Mouse (Mus musculus) hindbrain, embryonic 11.5 days (tissue): ENCODE data around the gene Spag9. TPM values are rescaled to one million over a fixed set of nuclear protein-coding genes. Genes with fewer than 3 reads are reported as not detected.
A peak's percentile ranks its signal among the peaks of the same experiment; 100 is the strongest.

Experiments
- ATAC-seq: fragments of 200-750 bp; cut with Nextera tagmentation; 2 replicates; pipeline ENCODE4 v1.8.0; 2017; ENCODE audit warnings: mild to moderate bottlenecking, moderate TSS enrichment, moderate library complexity; ENCODE audit not compliant: low FRiP score
- DNase-seq: peaks from one replicate; pipeline ENCODE4 v3.0.0-alpha.2; 2015; ENCODE audit warnings: low spot score
- H3K27ac ChIP-seq: fragments of 300-500 bp; sonication (generic); 2 replicates; pipeline ENCODE4 v1.5.1; 2014; ENCODE audit warnings: mild to moderate bottlenecking, low read depth, low read length
- H3K27me3 ChIP-seq: fragments of 300-500 bp; sonication (generic); 2 replicates; pipeline ENCODE4 v1.6.1; 2014; ENCODE audit warnings: mild to moderate bottlenecking, low read length, moderate library complexity, mixed read lengths; ENCODE audit not compliant: control insufficient read depth, insufficient read depth
- H3K36me3 ChIP-seq: fragments of 300-500 bp; sonication (generic); 2 replicates; pipeline ENCODE4 v1.6.1; 2014; ENCODE audit warnings: mild to moderate bottlenecking, low read length, moderate library complexity, mixed read lengths; ENCODE audit not compliant: control insufficient read depth, insufficient read depth
- H3K4me1 ChIP-seq: fragments of 300-500 bp; sonication (generic); replicated peaks from 2 replicates; pipeline ENCODE4 v1.6.1; 2014; ENCODE audit warnings: low read length, mixed read lengths; ENCODE audit not compliant: control insufficient read depth, insufficient read depth
- H3K4me2 ChIP-seq: fragments of 300-500 bp; sonication (generic); replicated peaks from 2 replicates; pipeline ENCODE4 v1.6.1; 2014; ENCODE audit warnings: mild to moderate bottlenecking, low read depth, low read length
- H3K4me3 ChIP-seq: fragments of 300-500 bp; sonication (generic); 2 replicates; pipeline ENCODE4 v1.5.1; 2014; ENCODE audit warnings: low read depth, low read length
- H3K9ac ChIP-seq: fragments of 300-500 bp; sonication (generic); 2 replicates; pipeline ENCODE4 v1.6.1; 2014; ENCODE audit warnings: low read depth, low read length
- H3K9me3 ChIP-seq: fragments of 300-500 bp; sonication (generic); 2 replicates; pipeline ENCODE4 v1.6.1; 2016; ENCODE audit warnings: low read length; ENCODE audit not compliant: control insufficient read depth
- WGBS: fragments of 180-500 bp; shearing (Covaris S2); extraction: QIAGEN DNeasy Blood & Tissue Kit; methylation state at CpG from one replicate; pipeline ENCODE4 v1.1.7; 2014; 5-methylcytosine and 5-hydroxymethylcytosine counted together
- polyA plus RNA-seq: library from polyadenylated mRNA; unstranded; fragments of >200 nt; fragmentation: Nextera tagmentation; extraction: Ambion mirVana; gene quantifications from 2 replicates; pipeline ENCODE4 v1.2.1, GENCODE M21; 2014

Spag9 gene
- polyA plus RNA-seq, 1 experiment from 2014 or later, result 107 TPM

DNA sequence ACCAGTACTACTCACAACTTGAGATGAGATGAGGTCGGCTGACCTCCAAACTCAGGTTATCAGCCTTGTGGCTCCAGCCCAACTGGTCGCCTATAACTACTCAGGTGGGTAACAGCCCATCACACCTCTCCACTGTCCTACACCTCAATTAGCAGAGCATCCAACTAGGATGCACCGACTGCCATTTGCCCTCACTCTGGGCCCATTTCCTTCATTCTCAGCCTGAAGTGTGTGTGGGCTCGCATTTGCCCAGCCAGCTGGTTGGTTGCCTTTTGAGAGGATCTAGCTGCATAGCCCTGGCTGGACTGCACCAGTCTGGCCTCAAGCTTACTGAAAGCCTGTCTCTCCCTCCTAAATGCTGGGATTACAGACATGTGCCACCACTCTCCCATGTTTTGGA lies 38.1 kb upstream of the Spag9 start:
- H3K9me3 ChIP-seq, result no peaks in the 10 kb centered on the region
- WGBS, result 77% methylated on average over 4 of the region's 4 CpGs
- no peaks in the 10 kb centered on the region for H3K27me3 ChIP-seq
- H3K4me1 ChIP-seq, result peaks cover 3% of the 10 kb centered on the region; the same call in 1 of the 2 replicates
- ATAC-seq (no peak), DNase-seq (no peak)
- H3K27ac ChIP-seq, result no peak overlapping the region
- H3K4me3 ChIP-seq, result no peak overlapping the region
- H3K36me3 ChIP-seq, result peaks cover 9% of the 10 kb centered on the region
- H3K9ac ChIP-seq, result no peak overlapping the region
- no peak overlapping the region for H3K4me2 ChIP-seq

DNA sequence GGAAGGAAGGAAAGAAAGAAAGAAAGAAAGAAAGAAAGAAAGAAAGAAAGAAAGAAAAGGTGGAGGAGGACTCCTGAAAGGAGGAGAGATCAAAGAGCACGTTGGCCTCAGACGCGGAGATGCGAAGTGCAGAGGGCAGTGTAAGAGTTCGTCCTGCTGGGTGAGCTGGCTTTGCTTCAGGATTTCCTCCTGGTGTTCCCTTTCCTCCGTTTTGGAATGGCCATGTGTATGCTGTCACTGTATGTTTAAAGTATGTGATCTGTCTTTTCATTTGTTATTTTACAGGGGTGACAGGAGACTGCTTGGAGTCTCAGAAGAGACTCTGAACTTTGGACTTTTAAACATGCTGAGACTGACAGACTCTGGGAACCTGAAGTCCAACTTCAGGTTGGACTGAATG lies 34.4 kb upstream of the Spag9 start:
- H3K27me3 ChIP-seq, result no peaks in the 10 kb centered on the region
- no peaks in the 10 kb centered on the region for H3K4me1 ChIP-seq
- no peak overlapping the region for H3K4me2 ChIP-seq
- ATAC-seq, result no peak
- no peak overlapping the region for H3K9ac ChIP-seq
- WGBS, result 92% methylated on average over 6 of the region's 6 CpGs
- H3K4me3 ChIP-seq, result no peak overlapping the region
- no peak overlapping the region for H3K27ac ChIP-seq
- no peak for DNase-seq
- H3K36me3 ChIP-seq, result peaks cover 22% of the 10 kb centered on the region
- H3K9me3 ChIP-seq, result no peaks in the 10 kb centered on the region

DNA sequence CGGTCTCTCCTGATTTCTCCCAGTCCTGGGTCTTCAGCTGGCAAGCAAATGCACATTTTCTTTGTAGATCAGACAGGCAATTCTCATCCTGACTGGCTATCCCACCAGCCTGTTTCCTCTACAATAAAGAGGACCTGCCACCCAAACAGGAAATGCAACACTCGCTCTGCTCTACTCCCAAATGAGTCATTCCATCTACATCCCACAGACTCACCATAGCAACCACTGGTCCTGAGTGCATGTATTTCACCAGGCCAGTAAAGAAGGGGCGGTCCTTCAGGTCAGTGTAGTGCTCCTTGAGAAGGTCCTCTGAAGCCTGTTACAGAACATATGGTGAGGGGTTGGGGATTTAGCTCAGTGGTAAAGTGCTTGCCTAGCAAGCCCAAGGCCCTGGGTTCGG lies 32.9 kb upstream of the Spag9 start:
- no peak for ATAC-seq

DNA sequence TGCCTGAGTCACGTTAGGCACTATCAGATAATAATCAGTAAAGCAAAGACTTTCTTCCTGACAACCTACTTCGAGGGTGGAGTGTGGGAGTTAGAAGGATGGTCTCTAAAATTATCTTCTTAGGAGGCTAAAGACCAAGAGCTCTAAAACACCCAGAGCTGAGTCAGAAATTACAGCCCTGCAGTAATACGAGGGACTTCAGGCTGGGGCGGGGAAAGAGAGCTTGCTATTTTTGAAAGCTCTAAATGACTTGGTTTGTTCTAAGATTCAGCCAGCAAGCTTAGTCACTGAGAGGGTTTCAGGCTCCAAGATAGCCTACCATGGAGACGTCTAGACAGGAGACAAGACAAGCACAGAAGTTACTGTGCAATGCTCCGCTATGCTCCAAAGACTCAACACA lies 30.5 kb upstream of the Spag9 start:
- Histone ChIP-seq H3K4me1 (no peaks in the 10 kb centered on the region), H3K27ac (no peak overlapping the region), H3K4me3 (no peak overlapping the region), H3K9ac (no peak overlapping the region), H3K9me3 (no peaks in the 10 kb centered on the region), H3K4me2 (no peak overlapping the region), H3K27me3 (no peaks in the 10 kb centered on the region), H3K36me3 (peaks cover 21% of the 10 kb centered on the region)
- no peak for DNase-seq
- ATAC-seq, result no peak
- 93% methylated on average over 6 of the region's 6 CpGs for WGBS

More for the DNA sequence above, 32.9 kb upstream of the Spag9 start:
- Histone ChIP-seq H3K27ac (no peak overlapping the region), H3K9ac (no peak overlapping the region), H3K9me3 (no peaks in the 10 kb centered on the region), H3K36me3 (peaks cover 22% of the 10 kb centered on the region), H3K4me3 (no peak overlapping the region), H3K27me3 (no peaks in the 10 kb centered on the region), H3K4me2 (no peak overlapping the region), H3K4me1 (no peaks in the 10 kb centered on the region)
- DNase-seq, result no peak
- 86% methylated on average over 4 of the region's 4 CpGs for WGBS

DNA sequence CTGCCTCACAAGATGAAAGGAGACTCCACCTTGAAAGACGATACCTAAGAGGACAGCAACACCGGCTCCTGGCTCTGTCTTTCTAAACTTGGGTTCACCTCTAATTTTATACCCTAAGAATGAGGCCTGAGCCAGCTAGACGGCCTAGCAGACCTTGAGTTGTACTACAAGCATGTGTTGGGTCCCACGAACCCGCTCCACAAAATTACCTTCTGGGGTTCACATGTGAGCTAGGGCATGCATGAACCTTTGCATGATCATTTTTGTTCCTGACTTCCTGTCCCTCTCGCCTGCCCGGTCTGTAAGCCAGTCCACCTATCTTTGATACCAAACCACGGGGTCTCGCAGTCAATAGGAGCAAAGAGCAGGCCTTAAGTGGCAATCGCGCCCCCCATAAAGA lies 28.5 kb upstream of the Spag9 start:
- DNase-seq, result peak; percentile 39

DNA sequence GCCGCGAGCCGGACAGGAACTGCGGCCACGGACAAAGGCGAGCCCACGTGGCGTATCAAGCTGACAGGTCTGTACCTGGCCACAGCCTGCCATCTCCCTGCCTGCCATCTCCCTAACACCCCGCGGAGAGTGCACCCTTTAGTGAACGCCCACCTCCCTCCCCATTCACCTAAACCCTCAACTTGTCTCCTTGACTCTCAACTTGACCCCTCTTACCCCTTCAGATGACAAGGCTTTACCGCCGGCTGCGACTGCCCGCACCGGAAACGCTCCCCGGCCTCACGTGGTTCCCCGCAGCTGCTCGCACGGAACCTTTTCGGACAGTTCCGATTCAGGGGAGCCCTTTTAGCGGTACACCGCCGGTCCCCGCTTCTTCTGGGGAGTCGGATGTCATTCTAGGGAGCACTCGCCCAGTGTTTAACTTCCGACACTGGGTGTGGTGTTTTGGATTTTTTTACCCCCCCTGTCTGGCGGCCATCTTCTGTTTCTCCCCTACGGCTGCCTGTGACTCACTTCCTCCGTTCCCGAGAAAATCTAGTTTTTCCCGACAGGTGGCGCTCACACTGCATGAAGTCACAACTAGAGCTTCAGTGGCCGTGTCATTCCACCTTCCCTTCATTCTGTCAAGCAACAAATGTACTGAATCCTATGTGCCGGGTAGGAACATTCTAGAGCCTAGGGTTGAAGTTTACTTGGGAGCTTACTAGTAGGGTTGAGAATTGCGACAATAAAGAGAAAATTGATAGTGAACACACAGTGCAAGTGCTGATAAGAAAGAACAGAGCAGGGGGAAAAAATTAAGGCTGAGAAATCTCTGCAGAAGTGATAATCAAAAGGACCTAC lies 27.7 kb upstream of the Spag9 start, which contains the start of the genes Gm20390 and Nme1:
Gene Gm20390 (minus strand): TSS at position 289 of the 843 bp plus-strand sequence.
Gene Nme1 (minus strand): TSS at position 517 of the 843 bp plus-strand sequence.
- H3K4me2 ChIP-seq, result peak within 1 kb of the TSS; percentile 80
- H3K9me3 ChIP-seq, result no peaks in the 10 kb centered on the region
- ATAC-seq (peak; percentile 97), DNase-seq (peak; percentile 99)
- under 1% methylated on average over 40 of the region's 40 CpGs for WGBS
- H3K4me3 ChIP-seq, result peak within 1 kb of the TSS; percentile 81
- H3K9ac ChIP-seq, result peak within 1 kb of the TSS; percentile 89
- H3K4me1 ChIP-seq, result no peaks in the 10 kb centered on the region
- peaks cover 11% of the 10 kb centered on the region; the same call in 1 of the 2 replicates for H3K36me3 ChIP-seq
- no peaks in the 10 kb centered on the region for H3K27me3 ChIP-seq
- H3K27ac ChIP-seq, result peak within 1 kb of the TSS; percentile 56

More for the DNA sequence above, 28.5 kb upstream of the Spag9 start:
- H3K4me2 ChIP-seq, result peak overlapping the region; percentile 80
- peak overlapping the region; percentile 89 for H3K9ac ChIP-seq
- 0 out of 2 replicates have a peak, but pooled peaks have one; percentile 8 for ATAC-seq
- no peaks in the 10 kb centered on the region for H3K4me1 ChIP-seq
- peak overlapping the region; percentile 81 for H3K4me3 ChIP-seq
- H3K27ac ChIP-seq, result peak overlapping the region; percentile 56; the same call in 1 of the 2 replicates
- H3K9me3 ChIP-seq, result no peaks in the 10 kb centered on the region
- no peaks in the 10 kb centered on the region for H3K27me3 ChIP-seq
- 5% methylated on average over 11 of the region's 11 CpGs for WGBS
- peaks cover 14% of the 10 kb centered on the region; the same call in 1 of the 2 replicates for H3K36me3 ChIP-seq

DNA sequence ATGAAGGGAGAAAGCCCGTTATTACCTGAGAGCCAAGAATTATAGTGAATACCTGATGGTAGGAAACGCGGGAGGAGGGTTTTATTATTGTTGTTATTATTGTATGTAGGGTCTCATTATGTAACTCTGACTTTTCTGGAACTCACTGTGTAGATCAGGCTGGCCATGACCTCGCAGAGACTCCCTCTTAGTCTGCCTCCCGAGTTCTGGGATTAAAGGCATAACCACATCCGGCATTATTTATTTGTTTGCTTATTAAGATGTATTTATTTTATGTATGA lies 27.1 kb upstream of the Spag9 start:
- H3K9me3 ChIP-seq, result no peaks in the 10 kb centered on the region
- no peak overlapping the region for H3K9ac ChIP-seq
- H3K4me2 ChIP-seq, result peak overlapping the region; percentile 28; the same call in 1 of the 2 replicates
- no peak overlapping the region for H3K27ac ChIP-seq
- H3K27me3 ChIP-seq, result no peaks in the 10 kb centered on the region
- no peak overlapping the region for H3K4me3 ChIP-seq
- DNase-seq, result no peak
- 51% methylated on average over 6 of the region's 6 CpGs for WGBS
- no peaks in the 10 kb centered on the region for H3K4me1 ChIP-seq
- peaks cover 11% of the 10 kb centered on the region; the same call in 1 of the 2 replicates for H3K36me3 ChIP-seq
- ATAC-seq, result no peak

DNA sequence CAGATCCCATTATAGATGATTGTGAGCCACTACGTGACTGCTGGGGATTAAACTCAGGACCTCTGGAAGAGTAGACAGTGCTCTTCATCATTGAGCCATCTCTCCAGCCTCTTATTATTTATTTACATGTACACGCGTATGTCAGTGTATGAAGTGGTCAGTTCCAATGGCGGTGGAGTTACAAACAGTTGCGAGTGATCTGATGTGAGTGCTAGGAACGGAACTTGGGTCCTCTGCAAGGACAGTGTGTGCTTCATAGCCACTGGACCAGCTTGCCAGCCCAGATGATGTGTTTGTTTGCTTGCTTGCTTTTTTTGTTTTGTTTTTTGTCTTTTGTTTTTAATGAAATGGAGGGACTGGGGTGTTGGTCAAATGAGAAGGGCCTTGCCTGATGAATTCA lies 26.7 kb upstream of the Spag9 start:
- Histone ChIP-seq H3K36me3 (peaks cover 8% of the 10 kb centered on the region; the same call in 1 of the 2 replicates), H3K9me3 (no peaks in the 10 kb centered on the region), H3K27me3 (no peaks in the 10 kb centered on the region), H3K4me1 (no peaks in the 10 kb centered on the region), H3K9ac (no peak overlapping the region), H3K4me3 (no peak overlapping the region), H3K27ac (no peak overlapping the region), H3K4me2 (no peak overlapping the region)
- DNase-seq (no peak), ATAC-seq (no peak)
- WGBS, result 92% methylated on average over 6 of the region's 6 CpGs

DNA sequence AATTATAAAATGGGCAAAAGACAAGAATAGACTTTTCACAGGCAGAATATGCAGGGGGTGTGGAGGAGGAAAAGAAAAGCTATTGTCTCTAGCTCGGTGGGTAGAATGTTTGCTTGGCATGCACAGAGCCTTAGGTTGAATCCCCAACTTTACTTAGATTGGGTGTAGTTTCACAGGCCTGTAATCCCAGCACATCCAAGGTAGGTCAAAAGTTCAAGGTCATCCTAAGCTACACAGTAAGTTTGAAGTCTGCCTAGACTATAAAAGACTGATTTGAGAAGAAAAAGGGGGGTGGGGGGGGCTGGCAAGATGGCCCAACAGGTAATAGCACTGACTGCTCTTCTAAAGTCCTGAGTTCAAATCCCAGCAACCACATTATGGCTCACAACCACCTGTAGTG lies 26.1 kb upstream of the Spag9 start:
- 80% methylated on average over 1 of the region's 1 CpGs for WGBS
- no peak overlapping the region for H3K27ac ChIP-seq
- DNase-seq (no peak), ATAC-seq (no peak)
- H3K4me2 ChIP-seq, result no peak overlapping the region
- H3K4me1 ChIP-seq, result no peaks in the 10 kb centered on the region
- no peaks in the 10 kb centered on the region for H3K27me3 ChIP-seq
- no peak overlapping the region for H3K9ac ChIP-seq
- H3K9me3 ChIP-seq, result no peaks in the 10 kb centered on the region
- no peak overlapping the region for H3K4me3 ChIP-seq
- 0 out of 2 replicates have a peak, but pooled peaks cover 6% of the 10 kb centered on the region for H3K36me3 ChIP-seq
